Mouse (Mus musculus) kidney, embryonic 14.5 days (tissue): ENCODE measurements around the gene Scgb1b18. TPM values are rescaled to one million over a fixed set of nuclear protein-coding genes. Genes with fewer than 3 reads are reported as not detected.
"Not testable (repeated sequence)": the region's sequence is repeated elsewhere in the genome, so short reads cannot be mapped to it uniquely, and the experiment has no call there.

Experiments
- ATAC-seq: fragments of 200-750 bp; cut with Nextera tagmentation; 2 replicates; pipeline ENCODE4 v1.8.0; 2017; ENCODE audit warnings: moderate number of reproducible peaks, mild to moderate bottlenecking, moderate TSS enrichment, moderate library complexity; ENCODE audit not compliant: low FRiP score, low TSS enrichment
- H3K27ac ChIP-seq: fragments of 300-500 bp; sonication (generic); 2 replicates; pipeline ENCODE4 v1.5.1; 2014; ENCODE audit warnings: low read depth, mild to moderate bottlenecking, low read length, moderate library complexity, mixed read lengths
- H3K27me3 ChIP-seq: fragments of 300-500 bp; sonication (generic); 2 replicates; pipeline ENCODE4 v1.6.1; 2014; ENCODE audit warnings: mild to moderate bottlenecking, low read length; ENCODE audit not compliant: control insufficient read depth, insufficient read depth
- H3K36me3 ChIP-seq: fragments of 300-500 bp; sonication (generic); 2 replicates; pipeline ENCODE4 v1.6.1; 2014; ENCODE audit warnings: low read length, mixed read lengths; ENCODE audit not compliant: control insufficient read depth, insufficient read depth
- H3K4me1 ChIP-seq: fragments of 300-500 bp; sonication (generic); 2 replicates; pipeline ENCODE4 v1.6.1; 2014; ENCODE audit warnings: low read length, mixed read lengths; ENCODE audit not compliant: control insufficient read depth, insufficient read depth
- H3K4me2 ChIP-seq: fragments of 300-500 bp; sonication (generic); replicated peaks from 2 replicates; pipeline ENCODE4 v1.6.1; 2014; ENCODE audit warnings: low read depth, mild to moderate bottlenecking, low read length
- H3K4me3 ChIP-seq: fragments of 300-500 bp; sonication (generic); 2 replicates; pipeline ENCODE4 v1.5.1; 2014; ENCODE audit warnings: mild to moderate bottlenecking, low read length
- H3K9ac ChIP-seq: fragments of 300-500 bp; sonication (generic); 2 replicates; pipeline ENCODE4 v1.6.1; 2014; ENCODE audit warnings: low read depth, mild to moderate bottlenecking, low read length, moderate library complexity
- H3K9me3 ChIP-seq: fragments of 300-500 bp; sonication (generic); 2 replicates; pipeline ENCODE4 v1.6.1; 2016; ENCODE audit warnings: low read length; ENCODE audit not compliant: control insufficient read depth
- WGBS: fragments of 180-500 bp; shearing (Covaris S2); extraction: QIAGEN DNeasy Blood & Tissue Kit; methylation state at CpG from one replicate; pipeline ENCODE4 v1.1.7; 2014; 5-methylcytosine and 5-hydroxymethylcytosine counted together
- polyA plus RNA-seq: library from polyadenylated mRNA; unstranded; fragments of >200 nt; fragmentation: Nextera tagmentation; extraction: Ambion mirVana; gene quantifications from 2 replicates; pipeline ENCODE4 v1.2.1, GENCODE M21; 2014

Gene Scgb1b18
- polyA plus RNA-seq: not detected in 2 replicates

- not testable (repeated sequence) for H3K9ac ChIP-seq, H3K9me3 ChIP-seq, H3K4me2 ChIP-seq, H3K27ac ChIP-seq, ATAC-seq, H3K36me3 ChIP-seq, H3K4me3 ChIP-seq, H3K27me3 ChIP-seq, H3K4me1 ChIP-seq
- WGBS: no CpG with 5 or more reads among the region's 2 CpGs
These were observed at the start of gene Scgb1b18 for GRCm38 (mm10) chr7:33185268-33185667. Gene Scgb1b18, plus strand, starts transcription at chr7:33185568.

- not testable (repeated sequence) for H3K4me3 ChIP-seq, H3K9ac ChIP-seq, H3K36me3 ChIP-seq, H3K27me3 ChIP-seq, H3K27ac ChIP-seq, H3K9me3 ChIP-seq, H3K4me2 ChIP-seq, ATAC-seq, H3K4me1 ChIP-seq
- 86% methylated on average over 2 of the region's 2 CpGs for WGBS
These were observed 11.6 kb upstream of the Scgb1b18 start, which contains the start of gene Scgb2b18 for GRCm38 (mm10) chr7:33173764-33174163. Gene Scgb2b18, minus strand, starts transcription at chr7:33173864.

Other genes with a start within 250 kb of the Scgb1b18 start
- not detected in 2 replicates for gene Scgb2b17, start 129.0 kb upstream of the Scgb1b18 start, polyA plus RNA-seq
- gene Scgb1b17, start 122.1 kb upstream of the Scgb1b18 start, polyA plus RNA-seq: not detected in 2 replicates
- not detected in 2 replicates for gene Scgb2b18, start 11.7 kb upstream of the Scgb1b18 start, polyA plus RNA-seq
- gene Scgb2b19, start 94.8 kb downstream of the Scgb1b18 start, polyA plus RNA-seq: not detected in 2 replicates
- gene Scgb1b19, start 101.7 kb downstream of the Scgb1b18 start, polyA plus RNA-seq: not detected in 2 replicates
- gene Scgb2b20, start 180.8 kb downstream of the Scgb1b18 start, polyA plus RNA-seq: not detected in 2 replicates
- not detected in 2 replicates for gene Scgb1b20, start 187.7 kb downstream of the Scgb1b18 start, polyA plus RNA-seq